Mouse (Mus musculus): ENCODE data around the gene Msmb. TPM values are rescaled to one million over a fixed set of nuclear protein-coding genes. Genes with fewer than 3 reads are reported as not detected.
"Not testable (repeated sequence)": the region's sequence is repeated elsewhere in the genome, so short reads cannot be mapped to it uniquely, and the experiment has no call there.

The Msmb gene
- polyA plus RNA-seq, 1 experiment from 2014 or later, result not detected

DNA sequence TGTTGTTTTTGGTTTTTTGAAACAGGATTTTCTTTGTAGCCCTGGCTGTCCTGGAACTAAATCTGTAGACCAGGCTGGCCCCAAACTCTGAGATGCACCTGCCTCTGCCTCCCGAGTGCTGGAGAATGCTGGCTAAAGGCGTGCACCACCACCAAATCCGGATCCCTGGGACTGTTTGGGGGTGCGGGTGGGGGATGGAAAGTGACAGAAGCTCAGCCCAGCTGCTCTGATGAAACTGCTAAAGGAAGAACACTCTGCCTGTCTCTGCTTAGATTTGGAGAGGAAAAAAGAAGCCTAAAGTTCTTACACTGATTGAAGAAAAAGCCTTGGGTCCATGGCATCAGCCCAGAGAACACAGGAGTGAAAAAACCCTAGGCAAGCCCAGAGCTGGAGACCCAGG lies 38.3 kb upstream of the Msmb start:
- Histone ChIP-seq H3K27me3 (ENCODE audit: insufficient read depth, low read length) (no peaks in the 10 kb centered on the region), H3K9me3 (ENCODE audit: low read depth, low read length) (no peaks in the 10 kb centered on the region), H3K27ac (ENCODE audit: low read depth) (no peak overlapping the region), H3K9ac (no peak overlapping the region), H3K4me3 (ENCODE audit: low read depth, low read length) (no peak overlapping the region), H3K4me2 (no peak overlapping the region), H3K36me3 (ENCODE audit: insufficient read depth) (peaks cover 26% of the 10 kb centered on the region), H3K4me1 (ENCODE audit: insufficient read depth) (no peaks in the 10 kb centered on the region)
- WGBS, result 78% methylated on average over 4 of the region's 4 CpGs
- no peak for TF ChIP-seq CTCF (IDR thresholded peaks at IDR 0.05; ENCODE audit: low read depth)
- no peak for DNase-seq
- no peak for ATAC-seq (ENCODE audit: insufficient read depth)

DNA sequence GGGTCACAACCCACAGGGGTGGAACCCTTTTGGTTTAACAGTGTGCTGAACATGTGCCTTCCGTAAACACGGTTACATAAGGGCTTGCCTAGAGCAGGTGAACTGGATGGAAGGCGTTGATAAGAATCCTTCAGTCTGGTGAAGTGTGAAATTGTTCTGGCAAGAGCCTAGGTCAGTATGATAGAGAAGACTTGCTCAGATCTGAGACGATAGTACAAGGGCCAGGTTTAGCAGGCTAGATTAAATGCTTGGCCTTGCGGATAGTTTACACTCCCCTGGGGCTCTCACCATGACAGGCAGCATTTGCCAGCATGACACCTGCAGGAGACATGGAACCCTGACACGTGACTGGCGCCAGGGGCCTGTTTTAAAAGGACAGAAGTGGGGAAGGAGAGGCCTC lies 36.2 kb upstream of the Msmb start:
- Histone ChIP-seq H3K4me2 (no peak overlapping the region), H3K27ac (ENCODE audit: low read depth) (no peak overlapping the region), H3K9me3 (ENCODE audit: low read depth, low read length) (no peaks in the 10 kb centered on the region), H3K27me3 (ENCODE audit: insufficient read depth, low read length) (no peaks in the 10 kb centered on the region), H3K4me1 (ENCODE audit: insufficient read depth) (no peaks in the 10 kb centered on the region), H3K36me3 (ENCODE audit: insufficient read depth) (peaks cover 9% of the 10 kb centered on the region; the same call in 1 of the 2 replicates), H3K4me3 (ENCODE audit: low read depth, low read length) (no peak overlapping the region), H3K9ac (no peak overlapping the region)
- ATAC-seq (ENCODE audit: insufficient read depth), result no peak
- WGBS, result 31% methylated on average over 7 of the region's 7 CpGs
- TF ChIP-seq CTCF (IDR thresholded peaks at IDR 0.05; ENCODE audit: low read depth), result no peak
- no peak for DNase-seq

DNA sequence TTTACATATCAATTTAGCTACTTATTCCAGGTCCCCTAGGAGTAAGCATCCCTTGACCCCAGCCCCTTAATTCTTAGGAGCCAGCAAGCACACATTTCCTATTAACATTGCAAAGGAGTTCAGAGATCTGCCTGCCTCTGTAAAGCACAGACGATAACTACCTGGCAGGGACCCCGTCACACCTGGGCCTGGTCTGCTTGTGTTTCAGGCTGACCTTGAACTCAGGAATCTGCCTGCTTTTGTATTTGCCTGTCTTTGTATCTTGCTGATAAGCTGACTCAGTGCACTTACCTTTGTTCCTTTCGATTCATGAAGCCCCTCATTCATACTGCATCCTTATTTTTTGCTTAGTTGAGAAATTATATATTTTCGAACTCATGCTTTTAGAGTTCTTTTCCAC lies 34.9 kb upstream of the Msmb start:
- H3K27ac ChIP-seq (ENCODE audit: low read depth), result no peak overlapping the region
- no peaks in the 10 kb centered on the region for H3K4me1 ChIP-seq (ENCODE audit: insufficient read depth)
- no peak for DNase-seq
- 89% methylated on average over 4 of the region's 4 CpGs for WGBS
- no peak overlapping the region for H3K4me2 ChIP-seq
- H3K36me3 ChIP-seq (ENCODE audit: insufficient read depth), result peaks cover 9% of the 10 kb centered on the region; the same call in 1 of the 2 replicates
- no peaks in the 10 kb centered on the region for H3K27me3 ChIP-seq (ENCODE audit: insufficient read depth, low read length)
- H3K4me3 ChIP-seq (ENCODE audit: low read depth, low read length), result no peak overlapping the region
- ATAC-seq (ENCODE audit: insufficient read depth), result no peak
- H3K9me3 ChIP-seq (ENCODE audit: low read depth, low read length), result no peaks in the 10 kb centered on the region
- no peak for TF ChIP-seq CTCF (IDR thresholded peaks at IDR 0.05; ENCODE audit: low read depth)
- no peak overlapping the region for H3K9ac ChIP-seq

DNA sequence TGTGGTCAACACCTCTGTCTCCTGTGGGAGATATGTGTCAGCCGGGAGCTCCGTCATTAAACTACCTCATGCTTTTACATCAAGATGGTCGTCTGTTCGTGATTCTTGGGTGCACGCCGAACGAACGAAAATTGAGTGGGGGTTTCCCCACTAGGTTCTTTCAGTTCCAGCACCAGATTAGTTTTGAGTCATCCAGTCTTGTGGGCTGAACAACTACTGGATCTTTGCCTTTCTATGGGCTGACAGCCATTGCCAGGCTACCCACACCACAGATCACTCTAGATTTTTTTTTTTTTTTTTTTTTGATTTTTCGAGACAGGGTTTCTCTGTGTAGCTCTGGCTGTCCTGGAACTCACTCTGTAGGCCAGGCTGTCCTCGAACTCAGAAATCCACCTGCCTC lies 29.7 kb upstream of the Msmb start:
- H3K4me2 ChIP-seq; H3K4me1 ChIP-seq (ENCODE audit: insufficient read depth); DNase-seq; H3K4me3 ChIP-seq (ENCODE audit: low read depth, low read length); H3K27ac ChIP-seq (ENCODE audit: low read depth); H3K9ac ChIP-seq; H3K9me3 ChIP-seq (ENCODE audit: low read depth, low read length); ATAC-seq (ENCODE audit: insufficient read depth); H3K27me3 ChIP-seq (ENCODE audit: insufficient read depth, low read length); H3K36me3 ChIP-seq (ENCODE audit: insufficient read depth): not testable (repeated sequence)
- 86% methylated on average over 10 of the region's 10 CpGs for WGBS

- 66% methylated on average over 11 of the region's 11 CpGs for WGBS
- Histone ChIP-seq H3K9ac (no peak overlapping the region), H3K4me2 (no peak overlapping the region), H3K36me3 (ENCODE audit: insufficient read depth) (no peaks in the 10 kb centered on the region), H3K27me3 (ENCODE audit: insufficient read depth, low read length) (no peaks in the 10 kb centered on the region), H3K4me1 (ENCODE audit: insufficient read depth) (no peaks in the 10 kb centered on the region), H3K27ac (ENCODE audit: low read depth) (no peak overlapping the region), H3K9me3 (ENCODE audit: low read depth, low read length) (no peaks in the 10 kb centered on the region), H3K4me3 (ENCODE audit: low read depth, low read length) (no peak overlapping the region)
- TF ChIP-seq CTCF (IDR thresholded peaks at IDR 0.05; ENCODE audit: low read depth), result no peak
- DNase-seq, result no peak
- ATAC-seq (ENCODE audit: insufficient read depth), result no peak
Observed at GRCm38 (mm10) chr14:32120940-32121919, 20.6 kb upstream of the Msmb start.

DNA sequence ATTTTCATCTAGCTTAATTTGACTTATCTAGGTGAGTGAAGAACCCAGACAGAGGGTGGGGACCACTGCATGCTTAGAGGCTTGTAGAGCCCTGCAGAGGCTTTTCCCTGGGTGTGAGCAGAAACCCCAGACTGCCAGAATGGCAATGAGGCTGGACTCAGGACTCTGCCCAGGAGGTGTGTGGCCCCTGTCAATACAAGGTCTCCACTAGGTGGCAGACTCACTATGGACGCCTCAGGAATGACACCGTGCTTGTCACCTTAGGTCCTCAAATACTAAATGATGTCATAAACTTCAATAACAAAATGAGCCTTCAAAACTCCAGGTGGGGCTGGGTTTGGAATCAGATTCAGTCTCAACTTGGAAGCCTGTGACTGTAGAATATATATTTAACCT lies 19.9 kb upstream of the Msmb start:
- 49% methylated on average over 2 of the region's 2 CpGs for WGBS
- Histone ChIP-seq H3K27me3 (ENCODE audit: insufficient read depth, low read length) (no peaks in the 10 kb centered on the region), H3K9me3 (ENCODE audit: low read depth, low read length) (no peaks in the 10 kb centered on the region), H3K9ac (no peak overlapping the region), H3K4me2 (no peak overlapping the region), H3K4me1 (ENCODE audit: insufficient read depth) (no peaks in the 10 kb centered on the region), H3K4me3 (ENCODE audit: low read depth, low read length) (no peak overlapping the region), H3K36me3 (ENCODE audit: insufficient read depth) (no peaks in the 10 kb centered on the region), H3K27ac (ENCODE audit: low read depth) (no peak overlapping the region)
- DNase-seq (peak; percentile 41), ATAC-seq (ENCODE audit: insufficient read depth) (no peak)
- peak; percentile 53 for TF ChIP-seq CTCF (IDR thresholded peaks at IDR 0.05; ENCODE audit: low read depth)

GRCm38 (mm10) chr14:32124261-32124660 lies 17.6 kb upstream of the Msmb start:
- Histone ChIP-seq H3K27me3 (ENCODE audit: insufficient read depth, low read length) (no peaks in the 10 kb centered on the region), H3K9ac (no peak overlapping the region), H3K27ac (ENCODE audit: low read depth) (no peak overlapping the region), H3K36me3 (ENCODE audit: insufficient read depth) (no peaks in the 10 kb centered on the region), H3K9me3 (ENCODE audit: low read depth, low read length) (no peaks in the 10 kb centered on the region), H3K4me3 (ENCODE audit: low read depth, low read length) (no peak overlapping the region), H3K4me2 (no peak overlapping the region), H3K4me1 (ENCODE audit: insufficient read depth) (no peaks in the 10 kb centered on the region)
- no peak for DNase-seq
- ATAC-seq (ENCODE audit: insufficient read depth), result no peak
- TF ChIP-seq CTCF (IDR thresholded peaks at IDR 0.05; ENCODE audit: low read depth), result no peak
- WGBS, result 59% methylated on average over 3 of the region's 3 CpGs

DNA sequence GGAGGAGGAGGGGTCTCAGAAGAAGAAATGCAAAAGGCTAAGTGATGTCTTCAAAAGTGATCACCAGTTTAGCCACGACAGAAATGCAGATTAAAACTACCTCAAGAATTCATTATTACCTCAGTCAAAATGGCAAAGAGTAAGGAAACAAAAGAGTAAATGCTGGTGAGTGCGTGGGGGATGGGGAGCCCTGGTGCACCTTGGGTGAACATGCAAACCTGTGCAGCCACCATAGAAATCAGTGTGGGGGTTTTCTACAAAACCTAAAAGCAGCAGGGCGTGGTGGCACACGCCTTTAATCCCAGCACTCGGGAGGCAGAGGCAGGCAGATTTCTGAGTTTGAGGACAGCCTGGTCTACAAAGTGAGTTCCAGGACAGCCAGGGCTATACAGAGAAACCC lies 16.6 kb upstream of the Msmb start:
- not testable (repeated sequence) for H3K4me2 ChIP-seq; H3K36me3 ChIP-seq (ENCODE audit: insufficient read depth); ATAC-seq (ENCODE audit: insufficient read depth); H3K27ac ChIP-seq (ENCODE audit: low read depth); H3K4me3 ChIP-seq (ENCODE audit: low read depth, low read length); DNase-seq; H3K4me1 ChIP-seq (ENCODE audit: insufficient read depth); H3K27me3 ChIP-seq (ENCODE audit: insufficient read depth, low read length); H3K9ac ChIP-seq; H3K9me3 ChIP-seq (ENCODE audit: low read depth, low read length)
- 82% methylated on average over 5 of the region's 5 CpGs for WGBS

Measured in lung, embryonic 14.5 days (tissue).